Mouse (Mus musculus): ENCODE measurements at regions not wholly inside any gene's neighbourhood (a gene's known extent, or its start where the extent isn't known, plus 50 kb on each side); places are given as distances from the start of the nearest gene placed in this dataset.
A peak's percentile ranks its signal among the peaks of the same experiment; 100 is the strongest.

- Histone ChIP-seq H3K27me3 (ENCODE audit: low read depth, poor library complexity, severe bottlenecking) (no peaks in the 10 kb centered on the region; the same call in 1 of the 2 replicates), H3K4me1 (peaks cover 42% of the 10 kb centered on the region), H3K27ac (replicated peaks) (0 out of 2 replicates have a peak overlapping the region, but pooled peaks have one; percentile 28), H3K9me3 (replicated peaks) (peaks cover 12% of the 10 kb centered on the region; the same call in 1 of the 2 replicates), H3K36me3 (no peaks in the 10 kb centered on the region), H3K4me3 (no peak overlapping the region)
- no peak for DNase-seq (ENCODE audit: low spot score)
- 70% methylated on average over 8 of the region's 8 CpGs for WGBS
Measured at GRCm38 (mm10) chr11:114542167-114542566, 126.2 kb upstream of the Rpl38 start.

GRCm38 (mm10) chr11:114540503-114540902 is 127.8 kb upstream of the Rpl38 start:
- H3K4me1 ChIP-seq, result peaks cover 56% of the 10 kb centered on the region
- H3K9me3 ChIP-seq (replicated peaks), result peaks cover 12% of the 10 kb centered on the region; the same call in 1 of the 2 replicates
- peaks cover 3% of the 10 kb centered on the region; the same call in 1 of the 2 replicates for H3K27me3 ChIP-seq (ENCODE audit: low read depth, poor library complexity, severe bottlenecking)
- no peak overlapping the region for H3K4me3 ChIP-seq
- no peak for DNase-seq (ENCODE audit: low spot score)
- H3K36me3 ChIP-seq, result no peaks in the 10 kb centered on the region
- H3K27ac ChIP-seq (replicated peaks), result no peak overlapping the region
- 68% methylated on average over 3 of the region's 3 CpGs for WGBS

GRCm38 (mm10) chr11:114536616-114537493 is 131.5 kb upstream of the Rpl38 start:
- 0 out of 2 replicates have a peak overlapping the region, but pooled peaks have one; percentile 11 for H3K4me3 ChIP-seq
- no peaks in the 10 kb centered on the region for H3K36me3 ChIP-seq
- peaks cover 41% of the 10 kb centered on the region for H3K4me1 ChIP-seq
- DNase-seq (ENCODE audit: low spot score), result peak; percentile 36
- peaks cover 3% of the 10 kb centered on the region; the same call in 1 of the 2 replicates for H3K27me3 ChIP-seq (ENCODE audit: low read depth, poor library complexity, severe bottlenecking)
- 20% methylated on average over 13 of the region's 13 CpGs for WGBS
- peaks cover 12% of the 10 kb centered on the region; the same call in 1 of the 2 replicates for H3K9me3 ChIP-seq (replicated peaks)
- H3K27ac ChIP-seq (replicated peaks), result peak overlapping the region; percentile 83

- H3K27ac ChIP-seq (replicated peaks), result peak overlapping the region; percentile 83
Measured at GRCm38 (mm10) chr11:114535900-114536299, 132.4 kb upstream of the Rpl38 start.

GRCm38 (mm10) chr11:114534436-114534835 is 133.9 kb upstream of the Rpl38 start:
- H3K4me1 ChIP-seq, result peaks cover 49% of the 10 kb centered on the region
- no peak overlapping the region for H3K4me3 ChIP-seq
- no peaks in the 10 kb centered on the region for H3K9me3 ChIP-seq (replicated peaks)
- H3K27ac ChIP-seq (replicated peaks), result 0 out of 2 replicates have a peak overlapping the region, but pooled peaks have one; percentile 17
- H3K36me3 ChIP-seq, result no peaks in the 10 kb centered on the region
- H3K27me3 ChIP-seq (ENCODE audit: low read depth, poor library complexity, severe bottlenecking), result peaks cover 3% of the 10 kb centered on the region; the same call in 1 of the 2 replicates
- DNase-seq (ENCODE audit: low spot score), result no peak
- WGBS, result 63% methylated on average over 7 of the region's 7 CpGs

More at GRCm38 (mm10) chr11:114535900-114536299, 132.4 kb upstream of the Rpl38 start:
- Histone ChIP-seq H3K4me1 (peaks cover 46% of the 10 kb centered on the region), H3K9me3 (replicated peaks) (peaks cover 9% of the 10 kb centered on the region; the same call in 1 of the 2 replicates), H3K4me3 (no peak overlapping the region), H3K36me3 (no peaks in the 10 kb centered on the region), H3K27me3 (ENCODE audit: low read depth, poor library complexity, severe bottlenecking) (peaks cover 3% of the 10 kb centered on the region; the same call in 1 of the 2 replicates)
- WGBS, result 93% methylated on average over 9 of the region's 9 CpGs
- no peak for DNase-seq (ENCODE audit: low spot score)

- Histone ChIP-seq H3K4me3 (no peak overlapping the region), H3K36me3 (no peaks in the 10 kb centered on the region), H3K4me1 (peaks cover 38% of the 10 kb centered on the region), H3K27me3 (ENCODE audit: low read depth, poor library complexity, severe bottlenecking) (0 out of 2 replicates have a peak, but pooled peaks cover 3% of the 10 kb centered on the region), H3K27ac (replicated peaks) (0 out of 2 replicates have a peak overlapping the region, but pooled peaks have one; percentile 33), H3K9me3 (replicated peaks) (no peaks in the 10 kb centered on the region)
- no peak for DNase-seq (ENCODE audit: low spot score)
- 50% methylated on average over 4 of the region's 4 CpGs for WGBS
Measured at GRCm38 (mm10) chr11:114531241-114531765, 137.0 kb upstream of the Rpl38 start.

GRCm38 (mm10) chr11:114528937-114529772 is 139.2 kb upstream of the Rpl38 start:
- H3K4me1 ChIP-seq, result peaks cover 21% of the 10 kb centered on the region
- H3K27ac ChIP-seq (replicated peaks), result peak overlapping the region; percentile 59
- DNase-seq (ENCODE audit: low spot score), result no peak
- H3K36me3 ChIP-seq, result no peaks in the 10 kb centered on the region
- 49% methylated on average over 10 of the region's 10 CpGs for WGBS
- no peaks in the 10 kb centered on the region for H3K9me3 ChIP-seq (replicated peaks)
- no peak overlapping the region for H3K4me3 ChIP-seq
- H3K27me3 ChIP-seq (ENCODE audit: low read depth, poor library complexity, severe bottlenecking), result no peaks in the 10 kb centered on the region

- Histone ChIP-seq H3K27me3 (ENCODE audit: low read depth, poor library complexity, severe bottlenecking) (no peaks in the 10 kb centered on the region), H3K9me3 (replicated peaks) (no peaks in the 10 kb centered on the region), H3K36me3 (no peaks in the 10 kb centered on the region), H3K27ac (replicated peaks) (no peak overlapping the region), H3K4me1 (peaks cover 11% of the 10 kb centered on the region), H3K4me3 (no peak overlapping the region)
- peak; percentile 83 for DNase-seq (ENCODE audit: low spot score)
- WGBS, result 52% methylated on average over 6 of the region's 6 CpGs
Measured at GRCm38 (mm10) chr11:114523444-114524238, 144.7 kb upstream of the Rpl38 start.

GRCm38 (mm10) chr11:114515278-114515677 is 153.0 kb upstream of the Rpl38 start:
- H3K4me1 ChIP-seq, result peaks cover 36% of the 10 kb centered on the region
- H3K9me3 ChIP-seq (replicated peaks), result no peaks in the 10 kb centered on the region
- no peak overlapping the region for H3K27ac ChIP-seq (replicated peaks)
- peaks cover 12% of the 10 kb centered on the region for H3K27me3 ChIP-seq (ENCODE audit: low read depth, poor library complexity, severe bottlenecking)
- no peaks in the 10 kb centered on the region for H3K36me3 ChIP-seq
- WGBS, result 83% methylated on average over 4 of the region's 4 CpGs
- no peak for DNase-seq (ENCODE audit: low spot score)
- no peak overlapping the region for H3K4me3 ChIP-seq

- WGBS, result 89% methylated on average over 2 of the region's 2 CpGs
- H3K27ac ChIP-seq (replicated peaks), result no peak overlapping the region
Measured at GRCm38 (mm10) chr11:114514126-114514525, 154.2 kb upstream of the Rpl38 start.

GRCm38 (mm10) chr11:114513446-114513845 is 154.9 kb upstream of the Rpl38 start:
- H3K4me3 ChIP-seq, result no peak overlapping the region
- H3K27me3 ChIP-seq (ENCODE audit: low read depth, poor library complexity, severe bottlenecking), result peaks cover 12% of the 10 kb centered on the region
- H3K9me3 ChIP-seq (replicated peaks), result no peaks in the 10 kb centered on the region
- no peak for DNase-seq (ENCODE audit: low spot score)
- WGBS, result 24% methylated on average over 5 of the region's 5 CpGs
- no peaks in the 10 kb centered on the region for H3K36me3 ChIP-seq
- H3K4me1 ChIP-seq, result peaks cover 36% of the 10 kb centered on the region
- no peak overlapping the region for H3K27ac ChIP-seq (replicated peaks)

More at GRCm38 (mm10) chr11:114514126-114514525, 154.2 kb upstream of the Rpl38 start:
- Histone ChIP-seq H3K36me3 (no peaks in the 10 kb centered on the region), H3K27me3 (ENCODE audit: low read depth, poor library complexity, severe bottlenecking) (peaks cover 12% of the 10 kb centered on the region), H3K9me3 (replicated peaks) (no peaks in the 10 kb centered on the region), H3K4me1 (peaks cover 36% of the 10 kb centered on the region), H3K4me3 (no peak overlapping the region)
- DNase-seq (ENCODE audit: low spot score), result no peak

All from midbrain, embryonic 10.5 days (tissue).